Mouse (Mus musculus) right cerebral cortex, postnatal 14 days (tissue): Measurements from ENCODE around the gene Phb2.

Experiments used
- DNase-seq: peaks from one replicate; pipeline ENCODE4 v3.0.0; 2022

Gene Phb2

DNA sequence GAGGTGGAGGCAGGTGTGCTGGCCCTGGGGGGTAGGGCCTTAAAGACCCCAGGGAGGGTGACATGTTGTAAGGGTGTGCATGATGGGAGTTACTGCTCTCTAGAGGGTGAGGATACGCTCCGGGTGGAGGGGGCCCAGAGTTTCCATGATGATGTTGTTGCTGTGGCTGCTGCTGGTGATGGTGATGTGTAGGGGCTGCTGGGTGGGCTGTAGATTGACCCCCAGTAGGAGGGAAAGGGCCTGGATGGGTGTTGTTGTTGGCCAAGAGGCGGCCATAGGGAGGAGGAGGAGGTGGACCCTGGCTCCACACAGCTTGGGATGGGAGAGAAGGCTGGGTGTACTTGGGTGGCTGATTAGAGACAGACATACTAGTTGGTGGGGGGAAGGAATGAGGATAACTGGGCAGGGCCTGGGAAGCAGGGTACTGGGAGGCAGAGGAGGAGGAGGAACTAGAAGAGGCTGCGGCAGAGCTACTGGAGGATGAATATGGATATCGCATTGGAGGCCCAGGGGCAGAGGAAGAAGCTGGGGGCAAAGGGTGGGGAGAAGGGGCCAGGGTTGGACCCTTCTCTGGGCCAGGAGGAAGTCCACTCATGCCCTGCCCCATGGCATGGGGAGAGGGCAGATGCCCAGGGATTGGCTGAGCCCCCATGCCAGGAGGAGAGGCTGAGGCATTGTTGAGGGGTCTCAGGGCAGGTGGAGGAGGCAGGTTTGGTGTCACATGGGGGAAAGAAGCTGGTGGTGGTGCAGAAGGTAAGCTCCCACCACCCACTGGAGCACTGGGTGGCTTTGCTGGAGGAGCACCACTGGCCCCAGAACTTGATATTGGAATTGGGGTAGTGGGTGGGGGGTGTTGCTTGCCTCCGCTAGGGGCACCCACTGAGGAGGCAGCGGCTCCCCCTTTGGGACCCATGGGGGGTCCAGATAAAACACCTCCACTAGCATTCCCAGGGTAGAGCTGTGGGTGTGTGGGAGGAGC lies 34.8 kb downstream of the Phb2 start:
- no peak for DNase-seq

DNA sequence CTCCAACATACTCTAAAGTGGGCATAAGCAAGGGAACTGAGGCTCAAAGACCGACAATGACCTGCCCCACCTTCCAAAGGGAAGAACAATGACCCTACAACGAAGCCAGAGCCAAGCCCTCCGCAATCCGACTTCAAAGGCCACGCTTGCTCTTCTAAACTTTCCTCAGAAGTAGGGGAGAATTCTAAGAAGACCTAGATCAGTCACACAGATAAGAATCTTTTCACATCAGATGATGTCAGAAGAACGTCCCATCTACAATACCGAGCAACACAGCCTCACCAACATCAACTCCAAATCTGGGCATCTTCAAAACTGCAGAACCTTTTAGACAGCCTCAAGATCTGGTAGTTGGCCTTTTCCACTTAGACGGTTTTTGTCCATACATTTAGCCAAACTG lies 38.3 kb downstream of the Phb2 start:
- no peak for DNase-seq

DNA sequence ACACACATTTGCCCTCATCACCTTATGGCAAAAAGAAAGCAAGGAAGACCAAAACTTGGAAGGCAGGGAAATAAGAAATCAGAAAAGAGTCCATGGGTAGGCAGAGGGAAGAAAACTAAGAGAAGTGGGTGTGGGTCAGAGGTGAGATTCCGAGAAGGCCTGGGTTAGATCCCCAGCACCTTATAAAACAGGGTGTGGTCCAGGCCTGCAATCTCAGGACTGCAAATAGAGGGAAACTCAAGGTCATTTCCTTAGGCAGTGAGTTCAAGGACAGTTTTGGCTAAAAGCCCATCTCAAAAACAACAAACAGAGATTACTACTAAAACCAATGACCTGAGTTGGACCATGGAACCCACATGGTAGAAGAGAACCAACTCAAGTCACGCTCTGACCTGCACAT lies 41.7 kb downstream of the Phb2 start:
- DNase-seq, result no peak

DNA sequence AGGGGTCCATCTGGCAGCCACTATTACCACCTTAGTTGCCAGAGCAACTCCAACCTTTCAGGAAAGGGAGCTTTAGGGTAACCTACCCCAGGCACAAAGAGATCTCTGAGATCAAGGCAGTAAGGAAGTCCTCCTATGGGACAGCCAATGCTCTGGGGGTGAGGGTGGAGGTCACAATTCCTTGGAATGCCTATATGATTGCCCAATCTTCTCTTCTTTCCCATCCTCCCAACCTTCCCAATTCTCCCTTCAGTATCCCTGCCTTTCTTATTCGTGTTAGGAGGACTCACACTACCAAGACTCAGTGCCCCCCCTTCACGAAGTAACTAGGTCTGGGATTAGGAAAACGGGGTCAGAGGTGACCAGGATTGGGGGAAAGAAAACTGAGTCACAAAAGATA lies 43.2 kb downstream of the Phb2 start:
- DNase-seq, result no peak

DNA sequence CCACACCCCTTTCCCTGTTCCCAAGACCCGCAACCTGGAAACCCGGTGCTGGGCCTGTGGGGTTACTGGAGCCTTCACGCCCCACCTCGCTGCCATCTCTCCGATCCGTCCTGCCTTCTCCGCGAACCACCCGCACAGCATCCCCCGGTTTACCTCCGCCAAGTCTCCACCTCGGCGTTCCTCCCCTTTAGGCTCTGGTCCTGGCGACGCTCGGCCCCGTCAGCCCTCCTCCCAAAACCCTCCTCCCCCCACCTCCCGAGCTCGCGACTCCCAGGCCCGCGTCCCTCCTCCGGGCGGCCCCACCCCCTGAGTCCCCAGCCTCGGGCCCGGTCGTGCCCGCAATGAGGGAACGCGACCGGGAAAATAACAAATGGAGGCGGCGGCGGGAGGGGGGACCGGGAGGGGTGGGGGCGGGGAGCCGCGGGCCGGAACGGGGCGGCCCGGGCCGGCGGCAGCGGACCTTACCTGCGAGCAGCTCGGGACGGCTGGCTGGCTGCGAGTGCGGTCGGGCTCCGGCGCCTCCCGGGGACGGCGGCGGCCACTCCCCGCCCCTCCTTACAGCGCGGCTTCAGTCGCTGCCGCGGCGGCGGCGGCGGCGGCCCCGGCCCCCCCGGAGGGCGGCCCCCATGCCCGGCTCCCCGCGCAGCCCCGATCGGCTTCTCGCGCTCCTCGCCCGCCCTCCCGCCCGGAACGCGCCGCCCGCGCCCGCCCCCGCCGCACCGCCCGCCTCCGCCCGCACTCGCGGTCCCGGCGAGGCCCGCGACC lies 43.9 kb downstream of the Phb2 start, which contains the start of the genes Gm45234 and Atn1:
TSS of gene Gm45234 (minus strand) at position 191 of the 765 bp plus-strand sequence.
TSS of gene Atn1 (minus strand) at position 694 of the 765 bp plus-strand sequence.
- peak; percentile 64 for DNase-seq

DNA sequence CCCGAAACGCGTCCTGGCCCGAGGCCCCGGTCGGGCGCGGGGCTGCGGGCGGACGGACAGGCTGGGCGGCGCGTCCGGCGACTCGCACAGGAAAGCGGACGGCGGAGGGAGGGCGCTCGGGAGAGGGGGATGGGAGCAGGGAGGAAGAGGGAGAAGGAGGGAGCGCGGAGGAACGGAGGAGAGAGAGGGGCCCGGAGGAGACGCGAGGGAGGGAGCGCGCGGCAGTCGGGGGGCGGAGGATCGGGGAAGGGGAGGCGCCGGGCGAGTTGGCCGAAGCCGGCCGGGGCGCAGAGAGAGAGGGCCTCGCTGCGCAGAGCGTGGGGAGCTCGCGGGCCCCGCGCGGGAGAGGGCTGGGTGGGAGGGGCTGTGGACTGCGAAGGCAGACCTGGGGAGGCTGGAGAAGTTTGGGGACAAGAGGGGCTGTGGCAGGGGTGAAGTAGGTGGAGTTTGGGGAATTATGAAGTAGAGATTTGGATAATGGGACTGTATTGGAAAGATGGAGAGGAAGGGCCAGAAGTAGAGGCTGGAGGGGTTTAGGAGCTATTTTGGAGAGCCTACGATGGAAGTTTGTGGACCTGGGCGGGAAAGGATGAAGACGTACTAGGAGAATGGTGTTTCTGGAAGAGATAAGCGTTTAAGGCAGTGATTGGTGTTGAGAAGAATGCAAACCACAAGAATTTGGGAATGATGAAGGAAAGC lies 44.7 kb downstream of the Phb2 start:
- peak; percentile 85 for DNase-seq

DNA sequence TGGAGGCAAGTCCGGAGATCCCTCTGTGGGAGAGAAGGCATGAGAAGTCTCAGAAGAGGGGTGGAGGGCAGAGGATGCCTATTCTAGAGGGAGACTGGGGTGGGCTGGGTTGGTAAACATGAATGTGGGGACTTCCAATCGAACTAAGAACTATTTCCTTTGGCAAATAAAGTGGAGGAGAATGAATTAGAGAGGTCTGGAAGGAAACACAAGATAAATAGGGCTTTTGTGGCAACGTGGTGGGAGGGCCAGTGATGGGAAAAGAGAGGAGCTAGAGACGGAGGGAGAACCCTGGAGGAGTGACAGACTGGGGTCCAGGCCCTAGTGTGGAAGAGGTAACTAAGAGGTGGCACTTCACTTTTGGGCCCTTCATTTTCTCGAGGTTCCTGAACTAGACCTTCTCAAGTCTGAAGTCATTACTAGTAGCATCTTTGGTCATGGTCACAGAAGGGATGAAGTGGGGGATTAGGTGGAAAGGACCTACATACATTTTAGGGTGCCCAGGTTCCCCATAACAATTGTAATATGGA lies 45.3 kb downstream of the Phb2 start:
- no peak for DNase-seq

DNA sequence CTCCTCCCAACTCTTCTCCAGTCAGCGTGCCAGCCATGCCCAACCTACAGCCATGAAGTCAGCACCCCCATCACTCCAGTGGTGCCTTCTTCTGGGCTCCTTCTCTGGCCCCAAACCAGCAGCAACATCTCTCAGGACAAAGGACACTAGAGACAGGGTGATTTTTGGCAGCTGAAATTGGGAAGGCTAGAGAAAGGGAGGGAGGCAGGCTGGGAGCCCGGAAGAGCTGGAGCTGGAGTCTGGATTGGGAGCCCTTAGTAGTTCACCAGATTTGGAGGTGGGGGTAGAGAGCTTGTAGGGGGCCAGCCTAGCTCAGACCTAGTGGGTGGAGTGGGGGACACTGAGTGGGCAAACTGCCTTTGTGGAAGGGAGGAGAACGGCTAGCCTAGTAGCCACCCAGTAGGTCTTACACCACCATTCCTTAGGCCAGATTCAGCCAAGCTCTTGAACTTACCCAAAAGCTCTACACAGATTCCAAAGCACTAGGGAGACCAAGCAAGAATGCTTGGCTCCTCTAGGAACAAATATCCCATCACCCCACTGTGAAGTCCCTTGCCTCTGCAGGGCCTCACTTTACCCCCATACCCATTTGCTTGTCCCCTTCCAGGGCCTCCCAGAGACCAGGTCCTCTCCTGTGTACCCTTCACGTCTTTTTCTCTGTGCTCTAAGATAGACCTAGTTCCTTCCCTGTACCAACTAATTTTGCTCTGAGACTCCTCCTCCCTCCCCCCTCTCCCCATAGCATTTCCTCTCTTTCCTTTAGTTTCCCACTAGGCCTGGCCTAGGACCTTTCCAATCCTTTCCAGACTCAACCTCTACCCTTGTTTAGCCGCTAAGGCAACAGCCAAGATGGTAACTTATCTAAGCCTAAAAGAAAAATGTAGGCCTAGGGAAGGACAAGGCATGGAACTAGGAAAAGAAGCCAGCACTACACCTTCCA lies 46.0 kb downstream of the Phb2 start:
- DNase-seq, result no peak

DNA sequence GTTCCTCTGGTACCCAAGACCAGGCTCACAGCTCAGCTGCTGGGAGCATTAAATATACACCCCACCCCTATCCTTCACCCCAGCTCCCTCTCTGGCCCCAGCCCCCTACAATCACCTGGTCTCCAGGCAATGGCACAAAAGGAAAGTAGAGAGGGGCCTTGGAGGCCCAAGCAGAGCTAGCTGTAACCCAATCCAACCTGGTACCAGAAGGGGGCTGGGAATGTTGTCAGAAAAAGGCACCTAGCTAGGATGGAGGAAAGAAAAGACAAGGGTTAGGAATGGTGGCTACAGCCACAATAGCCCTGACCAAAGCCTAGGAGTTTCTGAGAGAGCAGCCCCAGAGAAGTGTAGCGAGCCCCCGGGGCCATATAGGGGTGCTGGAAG lies 46.7 kb downstream of the Phb2 start:
- DNase-seq, result no peak

DNA sequence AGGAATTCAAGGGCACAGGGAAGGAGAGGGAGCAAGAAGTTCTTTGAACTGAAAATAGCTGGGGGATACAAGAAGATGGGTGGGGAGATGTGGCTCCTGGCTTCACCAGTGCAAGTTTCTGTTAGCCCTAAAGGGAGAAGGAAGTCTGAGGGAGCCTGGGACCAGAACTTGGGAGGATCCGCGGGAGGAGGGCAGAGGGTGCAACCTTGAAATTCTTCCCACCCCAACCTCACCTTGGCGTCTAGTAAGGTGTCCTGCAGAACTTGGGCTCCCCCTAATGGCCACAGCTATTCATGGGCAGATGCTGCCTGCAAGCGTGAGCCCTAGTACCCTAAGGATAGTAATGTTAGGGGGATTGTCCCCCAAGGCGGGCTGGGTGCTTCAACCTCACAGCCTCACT lies 47.1 kb downstream of the Phb2 start:
- peak; percentile 82 for DNase-seq

DNA sequence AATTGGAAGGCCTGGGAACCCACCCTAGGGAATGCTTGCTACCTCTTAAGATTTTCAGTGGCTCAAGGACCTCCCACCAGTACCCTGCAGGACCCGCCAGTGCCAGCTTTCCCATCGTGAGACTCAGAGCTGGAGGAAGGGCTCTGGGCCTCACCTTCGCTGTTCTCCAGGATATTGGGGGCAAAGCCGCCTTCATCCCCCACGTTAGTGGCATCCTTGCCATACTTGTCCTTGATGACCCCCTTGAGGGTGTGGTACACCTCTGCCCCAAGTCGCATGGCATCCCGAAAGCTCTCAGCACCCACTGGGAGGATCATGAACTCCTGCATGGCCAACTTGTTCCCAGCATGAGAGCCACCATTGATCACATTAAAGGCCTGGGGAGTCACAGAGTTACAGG lies 53.8 kb downstream of the Phb2 start:
- DNase-seq, result no peak
